Mouse (Mus musculus) cerebellum, adult 9-11 months (tissue): ENCODE measurements around the gene Lsm4.

ENCODE experiments used
- DNase-seq: peaks from one replicate; pipeline ENCODE4 v3.0.0; 2022

Lsm4 gene

DNA sequence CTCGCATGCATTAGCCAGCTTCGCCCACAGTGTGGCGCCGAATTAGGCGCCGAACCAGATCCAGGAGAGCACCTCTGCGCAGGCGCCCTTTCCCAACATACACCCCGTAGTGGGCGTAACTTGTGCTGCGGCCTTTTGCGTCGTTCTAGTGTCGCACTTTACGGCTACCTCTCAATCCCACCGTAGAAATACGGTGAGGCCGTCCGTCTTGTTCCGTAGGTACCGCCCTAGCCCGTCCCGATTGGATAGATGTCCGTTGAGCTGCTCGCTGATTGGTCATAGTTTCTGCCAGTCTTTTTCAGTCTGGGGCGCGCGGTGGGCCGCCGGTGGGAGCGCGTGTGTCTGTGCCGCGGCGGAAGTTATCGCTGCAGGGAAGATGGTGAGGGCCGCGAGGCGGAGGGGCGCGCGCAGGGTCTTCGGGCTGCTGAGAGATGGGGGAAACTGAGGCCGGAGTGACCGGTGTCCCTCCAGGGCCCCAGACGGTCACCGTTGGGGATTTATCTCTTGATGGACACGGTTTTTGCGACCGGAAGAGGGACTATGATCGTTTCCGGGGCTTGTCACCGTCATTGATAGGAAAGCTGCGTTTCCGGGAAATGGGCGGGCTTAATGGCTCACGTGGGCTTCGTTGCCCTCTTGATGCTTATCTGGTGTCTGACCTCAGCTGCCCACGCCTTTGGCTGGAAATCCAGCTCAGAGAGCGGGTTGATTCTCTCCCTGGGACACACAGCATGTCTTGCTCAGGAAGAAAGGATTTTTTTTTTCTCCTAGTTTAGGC is at the start of gene Lsm4:
Gene Lsm4, plus strand, starts transcription at position 170 of the 778 bp plus-strand sequence.
- DNase-seq: peak; percentile 99

DNA sequence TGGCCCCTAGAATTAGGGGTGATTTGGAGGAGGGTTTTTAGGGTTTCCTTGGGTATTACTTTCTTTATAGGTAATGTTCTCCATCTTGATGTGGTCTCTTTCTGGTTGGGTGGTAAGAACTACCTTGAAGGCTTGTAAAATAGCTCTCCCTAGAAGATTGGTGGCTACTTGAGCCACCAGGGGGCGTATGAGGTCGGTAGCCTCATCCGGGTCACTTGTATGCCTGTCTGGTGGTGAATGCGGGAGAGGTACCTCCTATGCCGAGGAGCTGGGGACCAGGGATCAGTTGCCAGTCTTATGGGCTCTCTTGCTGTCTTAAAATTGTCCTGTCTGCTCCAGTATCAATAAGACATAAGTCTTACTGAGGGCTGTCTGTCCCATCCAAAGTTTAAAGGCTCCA is 47.9 kb upstream of the Lsm4 start:
- peak; percentile 29 for DNase-seq

GRCm38 (mm10) chr8:70627041-70627440 is 46.0 kb upstream of the Lsm4 start:
- DNase-seq: no peak

GRCm38 (mm10) chr8:70628986-70629490 is 44.0 kb upstream of the Lsm4 start:
- peak; percentile 52 for DNase-seq

DNA sequence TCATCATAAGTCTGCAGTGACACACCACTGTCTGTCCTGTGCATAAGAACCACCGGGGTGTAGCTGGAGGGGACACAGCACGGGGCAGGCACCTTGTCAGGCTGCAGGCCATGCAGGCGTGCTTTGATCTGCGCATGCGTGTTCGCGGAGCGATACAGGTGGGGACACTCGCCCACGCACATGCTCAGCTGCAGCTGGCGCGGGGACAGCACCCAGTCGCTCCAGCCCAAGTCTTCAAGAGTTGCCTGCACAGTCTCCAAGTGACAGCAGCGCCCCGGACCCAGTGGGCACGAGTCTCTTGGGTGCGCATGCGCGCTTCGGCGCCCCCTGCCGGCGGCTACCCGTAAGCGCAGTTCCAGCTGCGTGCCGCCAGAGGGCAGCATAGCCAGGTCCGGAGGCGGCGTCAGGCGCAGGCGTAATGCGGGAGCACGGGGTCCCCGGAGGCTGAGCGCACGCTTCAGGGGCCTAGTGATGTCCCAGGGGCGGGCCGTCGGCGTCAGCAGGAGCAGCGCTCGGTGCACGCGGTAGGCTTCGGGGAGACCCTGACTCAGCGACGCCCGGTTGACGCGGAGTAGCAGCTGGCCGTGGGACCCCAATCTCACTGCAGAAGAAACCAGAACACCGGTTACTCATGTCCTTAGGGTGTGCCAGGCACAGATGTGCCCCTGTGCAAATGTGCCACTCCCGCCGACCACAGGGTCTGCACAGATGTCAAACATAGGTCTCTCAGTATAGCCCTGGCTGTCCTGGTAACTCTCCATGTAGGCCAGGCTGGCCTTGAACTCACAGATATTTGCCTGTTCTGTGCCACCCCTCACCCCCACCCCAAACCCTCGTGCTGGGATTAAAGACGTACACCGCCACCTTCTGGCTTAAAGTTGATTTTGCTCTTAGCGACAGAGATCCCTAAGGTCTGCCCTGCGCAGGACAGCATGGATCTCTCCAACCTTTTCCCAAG is 43.2 kb upstream of the Lsm4 start:
- peak; percentile 94 for DNase-seq

DNA sequence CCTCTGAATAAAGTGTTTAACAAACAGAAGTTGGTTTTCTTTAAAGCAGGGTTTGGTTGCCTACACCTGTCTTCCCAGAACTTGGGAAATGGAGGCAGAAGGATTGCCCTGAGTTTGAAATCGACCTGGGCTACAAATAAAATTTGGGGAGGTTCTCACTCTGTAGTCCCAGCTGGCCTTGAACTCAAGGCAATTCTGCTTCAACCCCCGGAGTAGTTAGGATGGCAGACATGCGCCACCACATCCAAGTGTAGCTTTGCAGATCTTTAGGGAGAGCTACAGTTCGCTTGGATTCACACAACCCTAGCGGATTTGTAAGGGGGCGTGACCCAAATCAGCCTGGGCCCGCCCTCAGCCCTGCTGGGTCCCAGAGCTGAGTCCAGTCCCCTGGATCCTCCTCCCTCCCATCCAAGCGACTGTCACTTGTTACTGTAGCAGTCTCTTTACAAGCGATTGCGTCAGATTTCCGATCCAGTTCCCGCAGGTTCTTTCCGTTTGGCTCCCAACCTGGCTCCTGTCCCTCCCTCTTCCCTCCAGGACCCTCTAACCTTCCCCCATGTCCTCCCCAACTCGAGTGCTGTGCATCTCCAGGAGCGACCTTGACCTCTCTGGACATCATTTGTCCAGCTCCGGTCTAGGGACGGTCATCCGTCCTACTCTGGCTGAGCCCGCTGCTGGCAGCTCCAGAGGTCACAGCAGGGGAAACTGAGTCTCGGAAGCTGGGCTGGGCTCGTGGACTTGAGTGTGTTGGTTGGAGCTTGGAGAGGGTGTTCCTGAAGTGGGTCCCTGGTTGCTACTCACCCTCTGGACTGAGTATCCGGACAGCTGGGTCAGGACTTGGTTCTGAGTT is 42.3 kb upstream of the Lsm4 start:
- DNase-seq: peak; percentile 59

- DNase-seq: no peak
Measured at GRCm38 (mm10) chr8:70631436-70631835, 41.6 kb upstream of the Lsm4 start.

GRCm38 (mm10) chr8:70632346-70632892 is 40.6 kb upstream of the Lsm4 start, which contains the start of gene Gdf15:
Gdf15 (minus strand) TSS chr8:70632456.
- no peak for DNase-seq

DNA sequence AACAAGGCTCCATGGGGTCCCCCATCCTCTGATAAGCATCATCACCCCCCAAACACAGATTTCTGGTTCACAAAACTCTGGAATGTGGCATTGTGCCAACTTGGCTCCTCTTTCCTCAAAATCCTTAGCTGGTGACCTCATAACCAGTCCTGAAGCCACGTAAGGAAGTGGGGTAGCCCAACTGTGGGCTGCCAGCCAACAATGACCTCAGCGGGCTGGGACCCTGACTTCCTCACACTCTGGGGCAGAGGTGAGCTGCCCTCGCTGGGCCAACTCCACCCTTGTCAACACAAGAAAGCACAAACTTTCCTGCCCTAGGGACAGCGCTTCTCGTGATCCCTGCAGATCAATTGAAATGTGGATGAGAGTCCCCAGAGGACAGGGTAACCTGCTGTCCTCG is 39.0 kb upstream of the Lsm4 start:
- DNase-seq: no peak

- no peak for DNase-seq
Measured at GRCm38 (mm10) chr8:70635527-70635926, 37.5 kb upstream of the Lsm4 start.

DNA sequence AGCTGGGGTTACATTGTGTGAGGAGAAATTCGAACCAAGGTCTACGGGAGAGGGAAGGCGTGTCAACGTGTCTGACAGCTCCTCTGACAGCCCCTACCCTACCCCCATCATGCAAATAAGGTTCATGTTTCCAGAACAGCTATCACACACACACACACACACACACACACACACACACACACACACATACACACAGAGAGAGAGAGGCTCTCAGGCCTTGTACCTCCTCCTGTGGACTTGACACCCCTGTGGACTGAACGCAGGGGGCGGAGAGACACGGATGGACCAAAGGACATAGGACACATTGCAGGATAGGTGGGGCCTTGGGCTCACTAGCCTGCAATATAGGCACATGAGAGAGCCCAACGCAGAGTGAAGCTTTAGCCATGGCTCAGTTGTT is 36.2 kb upstream of the Lsm4 start:
- no peak for DNase-seq

DNA sequence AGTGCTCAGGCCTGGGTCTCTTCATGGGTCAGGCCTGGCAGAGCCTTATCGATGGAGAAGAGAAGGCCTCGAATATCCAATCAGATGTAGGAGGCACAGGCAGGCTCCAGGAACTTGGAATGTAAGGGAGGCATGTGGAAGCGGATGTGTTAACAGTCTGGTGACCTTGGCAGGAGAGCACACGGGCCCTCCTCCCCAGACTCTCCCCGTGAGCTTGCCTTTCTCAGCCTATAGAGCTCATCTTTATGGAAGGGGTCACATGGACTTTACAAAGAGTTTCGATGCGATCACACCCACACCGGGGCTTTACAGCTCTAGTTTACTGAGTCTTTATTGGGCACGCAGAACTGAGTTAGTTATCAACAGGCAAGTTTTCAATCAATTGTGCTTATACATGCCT is 34.3 kb upstream of the Lsm4 start:
- no peak for DNase-seq

DNA sequence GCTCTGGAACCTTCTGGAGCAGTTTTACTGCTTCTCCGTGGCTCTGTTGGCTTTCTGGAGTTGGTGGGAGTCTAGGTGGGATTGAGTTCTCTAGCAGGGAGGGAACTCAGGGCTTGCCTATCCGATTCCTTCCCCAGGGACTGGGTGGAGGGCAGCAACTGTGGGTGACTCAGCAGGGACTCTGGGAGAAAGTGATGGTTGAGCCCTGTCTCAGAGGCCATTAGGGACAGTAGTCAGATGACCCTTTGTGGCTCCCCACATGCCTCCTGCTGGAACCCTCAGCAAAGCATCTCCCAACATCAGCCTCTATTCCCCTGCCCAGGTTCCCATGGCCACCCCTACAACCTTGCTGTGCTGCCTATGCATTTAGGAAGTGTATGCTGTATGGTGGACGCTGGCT is 30.0 kb upstream of the Lsm4 start:
- no peak for DNase-seq

- DNase-seq: no peak
Measured at GRCm38 (mm10) chr8:70644065-70644464, 29.0 kb upstream of the Lsm4 start.

DNA sequence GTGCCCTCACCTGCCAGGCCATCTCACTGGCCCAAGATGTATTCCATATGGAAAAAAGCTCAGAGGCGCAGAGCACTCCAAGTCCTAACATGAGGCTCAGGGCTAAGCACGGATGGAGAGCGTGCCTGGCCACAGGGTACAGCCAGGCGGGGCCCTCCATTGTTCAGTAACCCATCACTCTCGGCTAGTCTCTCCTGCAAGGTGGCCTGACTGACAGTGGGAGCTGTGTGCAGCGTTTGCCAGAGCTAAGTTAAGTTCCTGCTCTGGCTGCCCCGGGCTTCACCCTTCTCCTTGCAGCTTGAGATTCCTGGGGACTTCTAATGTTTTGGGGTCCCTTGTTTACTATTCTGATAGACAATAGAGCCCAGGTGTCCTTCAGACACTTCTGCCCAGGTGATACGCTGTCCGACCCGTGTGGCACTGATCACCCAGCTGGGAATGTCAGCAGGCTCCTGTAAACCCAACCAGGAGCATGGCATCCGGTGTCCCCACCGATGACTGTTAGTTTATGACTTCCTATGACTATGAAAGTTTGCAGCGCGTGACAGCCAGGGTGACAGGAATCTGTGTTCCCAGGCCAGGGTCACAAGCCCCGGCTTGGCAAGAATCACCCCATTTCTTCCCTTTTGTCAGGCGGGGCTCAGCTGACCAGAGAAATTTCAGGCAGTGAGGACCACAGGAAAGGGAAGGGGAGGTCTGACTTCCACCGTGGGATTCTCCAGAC is 27.4 kb upstream of the Lsm4 start:
- DNase-seq: no peak

GRCm38 (mm10) chr8:70646369-70646768 is 26.7 kb upstream of the Lsm4 start:
- DNase-seq: no peak

DNA sequence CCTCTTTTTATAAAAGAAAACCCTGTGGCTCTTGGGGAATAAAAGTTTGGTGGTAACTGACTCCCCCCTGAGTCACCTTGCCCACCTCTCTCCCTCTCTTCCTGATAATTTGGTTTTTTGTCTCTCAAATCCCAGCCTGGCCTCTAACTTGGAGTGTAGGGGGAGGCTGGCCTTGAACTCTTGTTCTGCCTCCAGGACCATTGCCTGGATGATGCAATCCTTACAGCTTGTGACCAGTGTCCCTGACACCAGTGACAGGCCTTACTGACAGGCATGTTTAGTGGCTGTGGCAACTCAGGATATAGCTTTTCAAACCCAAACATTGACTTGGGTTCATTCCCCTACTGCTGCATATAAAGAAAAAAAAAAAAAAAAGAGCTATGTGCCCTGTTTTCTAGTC is 26.3 kb upstream of the Lsm4 start:
- DNase-seq: no peak

GRCm38 (mm10) chr8:70647343-70648163 is 25.5 kb upstream of the Lsm4 start:
- DNase-seq: no peak

DNA sequence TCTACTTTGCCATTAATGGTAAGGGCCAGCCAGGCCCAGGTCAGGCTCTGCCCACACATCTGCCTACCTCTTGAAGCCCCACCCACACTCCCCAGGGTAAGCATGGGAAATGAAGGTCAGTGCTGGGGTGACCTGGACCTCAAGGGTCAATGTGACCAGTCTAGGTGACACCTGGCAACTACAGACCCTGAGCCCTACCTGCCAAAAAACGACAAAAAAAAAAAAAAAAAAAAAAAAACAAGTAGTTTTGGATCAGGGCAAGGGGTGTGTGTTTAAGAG is 24.9 kb upstream of the Lsm4 start:
- DNase-seq: no peak

DNA sequence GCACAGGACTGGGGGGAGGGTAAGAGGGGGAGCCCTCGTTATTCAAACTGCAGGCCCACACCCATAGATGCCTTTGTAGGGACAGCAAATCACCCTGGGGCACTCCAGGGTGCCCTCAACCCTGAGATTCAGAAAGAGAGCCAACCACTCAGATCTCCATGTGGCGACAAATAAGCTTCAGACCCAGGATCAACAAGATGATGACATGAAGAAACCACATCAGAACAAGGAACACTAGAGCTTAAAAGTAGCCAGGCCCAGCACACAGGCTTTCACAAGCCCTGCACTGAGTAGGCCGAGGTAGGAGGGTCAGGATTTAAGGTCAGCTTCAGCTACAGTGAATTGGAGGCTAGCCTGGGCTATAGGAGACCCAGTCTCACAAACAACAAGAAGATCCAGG is 24.1 kb upstream of the Lsm4 start:
- DNase-seq: no peak

- DNase-seq: peak; percentile 58
Measured at GRCm38 (mm10) chr8:70649324-70649723, 23.7 kb upstream of the Lsm4 start.
